Comparison of ENCODE assay signal across 30 mouse cellular contexts in the genomic region with DNA sequence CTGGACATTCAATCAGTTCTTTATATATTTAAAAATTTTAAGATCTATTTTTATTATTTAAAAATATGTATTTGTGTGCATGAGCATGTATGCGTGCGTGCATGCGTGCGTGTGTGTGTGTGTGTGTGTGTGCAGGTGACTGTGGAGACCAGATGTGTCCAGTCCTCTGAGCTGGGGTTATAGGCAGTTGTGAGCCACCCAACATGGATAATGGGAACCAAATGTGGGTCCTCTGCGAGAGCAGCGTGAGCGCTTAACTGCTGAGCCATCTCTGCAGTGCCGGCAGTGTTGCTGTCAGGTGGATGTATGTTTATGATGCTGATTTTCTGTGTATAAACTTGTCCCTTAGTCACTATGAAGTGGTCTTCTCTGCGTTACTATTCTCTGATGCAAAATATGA. TPM values are rescaled to one million over a fixed set of nuclear protein-coding genes. Genes with fewer than 3 reads are reported as not detected.
"Had no signal": no experiment of that assay in that cellular context is flagged by ENCODE, and none has a peak within 500 bp of the region (broad histone marks: within the 10 kb centered on the region; RNA-seq: fewer than 3 reads in every experiment).

No protein-coding gene starts in this region.

- H3K9me3 ChIP-seq: heart, embryonic 13.5 days; heart, embryonic 15.5 days; hindbrain, embryonic 13.5 days; hindbrain, embryonic 15.5 days; kidney, embryonic 15.5 days; limb, embryonic 13.5 days; limb, embryonic 15.5 days; liver, embryonic 12.5 days had no signal

- H3K9ac ChIP-seq: heart, embryonic 13.5 days; heart, embryonic 15.5 days; hindbrain, embryonic 13.5 days; hindbrain, embryonic 15.5 days; kidney, embryonic 15.5 days; limb, embryonic 13.5 days; limb, embryonic 15.5 days; liver, embryonic 12.5 days; liver, embryonic 14.5 days had no signal

- H3K4me2 ChIP-seq: heart, embryonic 11.5 days; heart, embryonic 13.5 days; heart, embryonic 15.5 days; hindbrain, embryonic 13.5 days; hindbrain, embryonic 15.5 days; kidney, embryonic 15.5 days; limb, embryonic 13.5 days; limb, embryonic 15.5 days; liver, embryonic 12.5 days had no signal

- DNase-seq: gastrocnemius, postnatal 14 days; gastrocnemius, postnatal 36 days; heart, adult 18-20 months; heart, postnatal 14 days; heart, postnatal 36 days; kidney, adult 11 months; kidney, adult 2 months; kidney, adult 9 months; kidney, postnatal 14 days; kidney, postnatal 36 days; layer of hippocampus, adult 9-11 months; layer of hippocampus, postnatal 36 days; left cerebral cortex, postnatal 4 days; lung, adult 18-20 months had no signal

- H3K27ac ChIP-seq: heart, embryonic 13.5 days; heart, embryonic 15.5 days; hindbrain, embryonic 13.5 days; hindbrain, embryonic 15.5 days; hindbrain, postnatal 0 days; kidney, embryonic 15.5 days; kidney, postnatal 0 days; limb, embryonic 13.5 days; limb, embryonic 15.5 days; liver, embryonic 12.5 days; liver, embryonic 14.5 days had no signal

- ATAC-seq: hindbrain, postnatal 0 days; intestine, embryonic 16.5 days; liver, embryonic 12.5 days had no signal

- H3K36me3 ChIP-seq: heart, embryonic 13.5 days; heart, embryonic 15.5 days; hindbrain, embryonic 13.5 days; hindbrain, embryonic 15.5 days; kidney, embryonic 15.5 days; limb, embryonic 13.5 days; limb, embryonic 15.5 days; liver, embryonic 12.5 days had no signal

- H3K27me3 ChIP-seq: hindbrain, embryonic 15.5 days had no signal

- H3K4me1 ChIP-seq: heart, embryonic 15.5 days had no signal

- H3K4me3 ChIP-seq: heart, embryonic 13.5 days; heart, embryonic 15.5 days; hindbrain, embryonic 13.5 days; hindbrain, embryonic 15.5 days; kidney, embryonic 15.5 days; limb, embryonic 13.5 days; limb, embryonic 15.5 days; liver, embryonic 12.5 days had no signal

RNA-seq across cellular contexts. Expression of a gene that starts 21.9 kb away (rescaled TPM):
- total RNA-seq: liver, adult 2 months had no signal
- polyA plus RNA-seq: heart, embryonic 13.5 days; heart, postnatal 0 days; liver, adult 2 months; liver, embryonic 12.5 days; liver, embryonic 14.5 days; liver, embryonic 16.5 days had no signal
